8 mouse cellular contexts compared by ENCODE assay signal in genomic region chr17:56716655-56717362, GRCm38 (mm10). TPM values are rescaled to one million over a fixed set of nuclear protein-coding genes. Genes with fewer than 3 reads are reported as not detected.
A peak's percentile ranks its signal among the peaks of the same experiment; 100 is the strongest.
DNase-seq lines count a peak whose midpoint lies in the region; ATAC-seq lines count a peak whose summit lies in the region.

No protein-coding gene starts in this region.

- ATAC-seq in megakaryocyte progenitor cell, adult 5-6 weeks (replicated peaks; ENCODE audit: poor library complexity) = peak; percentile 84

- DNase-seq in adipocyte (ENCODE audit: low spot score) = peak; percentile 100
- DNase-seq in embryo, embryonic 10 days (ENCODE audit: low spot score) = peak; percentile 99
- DNase-seq in gastrocnemius, postnatal 10 days = peak; percentile 92
- DNase-seq in induced T-regulatory cell, adult 2 months (ENCODE audit: low read depth) = peak; percentile 100
- peak; percentile 98 to 99 for DNase-seq in left cerebral cortex, adult 9 months (ENCODE audit: low spot score in 2 of 2)
- DNase-seq in right cerebral cortex, postnatal 14 days = peak; percentile 93
- DNase-seq in urinary bladder, postnatal 36 days (ENCODE audit: low spot score in 2 of 2) = peak; percentile 97 to 98

RNA-seq across cellular contexts. Expression of gene Ndufa11, which starts 0.8 kb away (rescaled TPM):
- total RNA-seq in gastrocnemius, postnatal 10 days (2021) = 100 to 1,000 TPM; 377 to 422 TPM
- 102 and 151 TPM in 2 replicates for total RNA-seq in megakaryocyte progenitor cell, adult 5-6 weeks (2015)
- total RNA-seq in megakaryocyte progenitor cell, adult 5-6 weeks (2017) = 92.1 and 131 TPM in 2 replicates

RNA-seq across cellular contexts. Expression of gene Vmac, which starts 1.0 kb away (rescaled TPM):
- total RNA-seq in gastrocnemius, postnatal 10 days (2021) = 1 to 10 TPM; 6.6 to 7.0 TPM
- 8.5 and 12.5 TPM in 2 replicates for total RNA-seq in megakaryocyte progenitor cell, adult 5-6 weeks (2015)
- 4.2 and 6.5 TPM in 2 replicates for total RNA-seq in megakaryocyte progenitor cell, adult 5-6 weeks (2017)

RNA-seq across cellular contexts. Expression of gene Nrtn, which starts 40.5 kb away (rescaled TPM):
- 1 to 10 TPM in 1 of 2 experiments, under 1 TPM in 1; 0.95 to 1.4 TPM for total RNA-seq in gastrocnemius, postnatal 10 days (2021)
- not detected in 2 replicates for total RNA-seq in megakaryocyte progenitor cell, adult 5-6 weeks (2015)
- total RNA-seq in megakaryocyte progenitor cell, adult 5-6 weeks (2017) = not detected in 2 replicates

RNA-seq across cellular contexts. Expression of gene Ranbp3, which starts 43.7 kb away (rescaled TPM):
- 10 to 100 TPM; 38.5 to 46.3 TPM for total RNA-seq in gastrocnemius, postnatal 10 days (2021)
- 24.8 and 34.3 TPM in 2 replicates for total RNA-seq in megakaryocyte progenitor cell, adult 5-6 weeks (2015)
- total RNA-seq in megakaryocyte progenitor cell, adult 5-6 weeks (2017) = 63.3 and 72.8 TPM in 2 replicates

RNA-seq across cellular contexts. Expression of gene Dus3l, which starts 47.7 kb away (rescaled TPM):
- total RNA-seq in gastrocnemius, postnatal 10 days (2021) = 10 to 100 TPM; 17.3 to 21.1 TPM
- total RNA-seq in megakaryocyte progenitor cell, adult 5-6 weeks (2015) = 11.2 and 11.7 TPM in 2 replicates
- 19.2 and 20.4 TPM in 2 replicates for total RNA-seq in megakaryocyte progenitor cell, adult 5-6 weeks (2017)

Comparison
In these comparisons a context has a peak if more than half of its experiments do, and no peak if none do; other contexts are left out.
1. Peak in every context shown above with its lines: DNase-seq and ATAC-seq.